Mouse (Mus musculus): ENCODE measurements around the gene Fam83g. TPM values are rescaled to one million over a fixed set of nuclear protein-coding genes. Genes with fewer than 3 reads are reported as not detected.

The Fam83g gene
- polyA plus RNA-seq, 1 experiment, result 33.8 TPM

GRCm38 (mm10) chr11:61685119-61685725, 1.3 kb downstream of the Fam83g start:
- WGBS, result 38% methylated on average over 8 of the region's 8 CpGs
- Histone ChIP-seq H3K27ac (ENCODE audit: insufficient read depth, low read depth, low read length) (peak overlapping the region; percentile 38; the same call in 1 of the 2 replicates), H3K36me3 (ENCODE audit: control insufficient read depth, insufficient read depth, low read length) (peaks cover 5% of the 10 kb centered on the region; the same call in 1 of the 2 replicates), H3K4me1 (ENCODE audit: control insufficient read depth, insufficient read depth, insufficient read length, low read length) (peaks cover 29% of the 10 kb centered on the region), H3K27me3 (ENCODE audit: control insufficient read depth, insufficient read depth, low read length) (no peaks in the 10 kb centered on the region), H3K4me3 (ENCODE audit: low read depth, low read length) (peak overlapping the region; percentile 83)
- TF ChIP-seq POLR2A (IDR thresholded peaks at IDR 0.05; ENCODE audit: low read depth, low read length) (no peak), CTCF (IDR thresholded peaks at IDR 0.05; ENCODE audit: extremely low read depth, insufficient read length, insufficient replicate concordance, low read depth, low read length) (no peak)

DNA sequence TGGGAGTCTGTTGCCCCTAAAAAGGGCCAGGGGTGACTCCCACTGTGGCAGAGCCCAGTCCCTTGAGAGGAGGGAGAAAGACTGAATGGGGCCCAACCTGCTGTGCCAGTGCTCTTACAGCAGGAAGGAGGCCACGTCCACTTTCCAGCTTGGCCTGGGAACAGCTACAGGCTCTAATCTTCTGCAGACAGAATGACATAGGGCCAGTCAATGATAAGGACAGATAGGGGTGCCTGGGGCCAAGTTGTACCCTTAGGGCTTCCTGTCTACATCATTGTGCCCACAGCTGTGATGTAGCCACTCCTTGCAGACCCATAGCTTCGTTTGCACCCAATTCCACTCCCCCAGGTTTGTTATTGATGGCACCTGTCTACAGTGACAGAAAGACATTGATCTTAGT, 2.2 kb downstream of the Fam83g start:
- H3K27ac ChIP-seq (ENCODE audit: insufficient read depth, low read depth, low read length), result 0 out of 2 replicates have a peak overlapping the region, but pooled peaks have one; percentile 7
- 21% methylated on average over 2 of the region's 2 CpGs for WGBS

DNA sequence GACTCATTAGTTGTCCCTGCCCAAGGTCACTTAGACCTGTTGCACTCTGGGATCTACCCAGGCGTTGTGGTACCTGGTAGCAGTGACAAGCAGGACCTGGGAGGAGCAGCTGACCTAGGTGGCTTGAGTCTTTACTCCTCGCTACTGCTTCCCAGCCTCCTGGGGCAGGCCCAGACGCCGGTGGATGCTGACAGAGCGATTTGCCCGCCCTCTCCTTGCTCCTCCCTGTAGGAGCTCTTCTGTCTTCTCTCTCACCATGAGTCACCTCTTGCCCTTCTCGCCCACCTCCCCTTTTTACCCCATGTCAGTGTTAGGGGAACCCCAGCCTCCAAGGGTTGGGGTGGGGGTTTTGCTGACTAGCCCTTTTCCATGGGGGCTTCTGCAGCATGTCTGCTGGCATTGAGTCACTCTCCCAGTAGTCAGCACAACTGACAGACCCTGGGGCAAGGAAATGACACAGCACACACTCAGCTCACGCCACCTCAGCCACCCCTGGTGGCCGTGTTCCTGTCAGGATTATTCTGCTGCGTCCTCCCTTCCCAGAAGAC, 3.1 kb downstream of the Fam83g start:
- Histone ChIP-seq H3K4me3 (ENCODE audit: low read depth, low read length) (peak overlapping the region; percentile 5; the same call in 1 of the 2 replicates), H3K36me3 (ENCODE audit: control insufficient read depth, insufficient read depth, low read length) (peaks cover 10% of the 10 kb centered on the region), H3K4me1 (ENCODE audit: control insufficient read depth, insufficient read depth, insufficient read length, low read length) (peaks cover 29% of the 10 kb centered on the region), H3K27me3 (ENCODE audit: control insufficient read depth, insufficient read depth, low read length) (no peaks in the 10 kb centered on the region), H3K27ac (ENCODE audit: insufficient read depth, low read depth, low read length) (no peak overlapping the region)
- no peak for TF ChIP-seq CTCF (IDR thresholded peaks at IDR 0.05; ENCODE audit: extremely low read depth, insufficient read length, insufficient replicate concordance, low read depth, low read length)
- 57% methylated on average over 10 of the region's 10 CpGs for WGBS

More for the DNA sequence above, 2.2 kb downstream of the Fam83g start:
- peaks cover 7% of the 10 kb centered on the region for H3K36me3 ChIP-seq (ENCODE audit: control insufficient read depth, insufficient read depth, low read length)
- H3K4me3 ChIP-seq (ENCODE audit: low read depth, low read length), result peak overlapping the region; percentile 83
- peaks cover 29% of the 10 kb centered on the region for H3K4me1 ChIP-seq (ENCODE audit: control insufficient read depth, insufficient read depth, insufficient read length, low read length)
- TF ChIP-seq CTCF (IDR thresholded peaks at IDR 0.05; ENCODE audit: extremely low read depth, insufficient read length, insufficient replicate concordance, low read depth, low read length) (no peak), POLR2A (IDR thresholded peaks at IDR 0.05; ENCODE audit: low read depth, low read length) (no peak)
- no peaks in the 10 kb centered on the region for H3K27me3 ChIP-seq (ENCODE audit: control insufficient read depth, insufficient read depth, low read length)

DNA sequence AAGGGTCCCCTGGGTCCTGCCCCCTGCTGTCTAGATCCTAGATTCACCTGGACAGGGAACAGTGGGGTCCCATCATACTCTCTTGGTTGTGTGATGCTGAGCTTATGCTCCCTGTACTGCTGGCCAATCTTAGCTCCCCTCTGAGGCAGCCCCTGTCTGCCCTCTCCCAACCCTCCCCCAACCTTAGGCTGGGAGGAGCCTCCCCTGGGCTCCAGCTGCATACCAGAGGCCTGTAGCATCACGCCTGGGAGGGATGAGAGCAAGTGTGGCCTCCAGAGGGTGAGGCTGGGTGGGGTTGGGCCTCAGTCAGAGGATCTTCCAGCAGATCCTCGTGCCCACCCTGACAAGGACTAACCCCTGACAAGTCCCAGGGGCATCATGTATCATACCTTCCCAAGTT, 3.7 kb downstream of the Fam83g start:
- no peaks in the 10 kb centered on the region for H3K27me3 ChIP-seq (ENCODE audit: control insufficient read depth, insufficient read depth, low read length)
- peaks cover 10% of the 10 kb centered on the region for H3K36me3 ChIP-seq (ENCODE audit: control insufficient read depth, insufficient read depth, low read length)
- 0 out of 2 replicates have a peak overlapping the region, but pooled peaks have one; percentile 5 for H3K4me3 ChIP-seq (ENCODE audit: low read depth, low read length)
- H3K27ac ChIP-seq (ENCODE audit: insufficient read depth, low read depth, low read length), result no peak overlapping the region
- 77% methylated on average over 2 of the region's 2 CpGs for WGBS
- TF ChIP-seq CTCF (IDR thresholded peaks at IDR 0.05; ENCODE audit: extremely low read depth, insufficient read length, insufficient replicate concordance, low read depth, low read length) (no peak), POLR2A (IDR thresholded peaks at IDR 0.05; ENCODE audit: low read depth, low read length) (no peak)
- peaks cover 29% of the 10 kb centered on the region for H3K4me1 ChIP-seq (ENCODE audit: control insufficient read depth, insufficient read depth, insufficient read length, low read length)

GRCm38 (mm10) chr11:61692996-61693395, 9.1 kb downstream of the Fam83g start:
- 91% methylated on average over 5 of the region's 5 CpGs for WGBS
- no peak for TF ChIP-seq POLR2A (IDR thresholded peaks at IDR 0.05; ENCODE audit: low read depth, low read length)
- no peak for TF ChIP-seq CTCF (IDR thresholded peaks at IDR 0.05; ENCODE audit: extremely low read depth, insufficient read length, insufficient replicate concordance, low read depth, low read length)

GRCm38 (mm10) chr11:61698852-61699251, 15.0 kb downstream of the Fam83g start:
- Histone ChIP-seq H3K27me3 (ENCODE audit: control insufficient read depth, insufficient read depth, low read length) (no peaks in the 10 kb centered on the region), H3K36me3 (ENCODE audit: control insufficient read depth, insufficient read depth, low read length) (peaks cover 60% of the 10 kb centered on the region), H3K4me3 (ENCODE audit: low read depth, low read length) (no peak overlapping the region), H3K27ac (ENCODE audit: insufficient read depth, low read depth, low read length) (peak overlapping the region; percentile 98), H3K4me1 (ENCODE audit: control insufficient read depth, insufficient read depth, insufficient read length, low read length) (peaks cover 43% of the 10 kb centered on the region)
- TF ChIP-seq POLR2A (IDR thresholded peaks at IDR 0.05; ENCODE audit: low read depth, low read length) (no peak), CTCF (IDR thresholded peaks at IDR 0.05; ENCODE audit: extremely low read depth, insufficient read length, insufficient replicate concordance, low read depth, low read length) (no peak)

More at GRCm38 (mm10) chr11:61692996-61693395, 9.1 kb downstream of the Fam83g start:
- peaks cover 28% of the 10 kb centered on the region for H3K4me1 ChIP-seq (ENCODE audit: control insufficient read depth, insufficient read depth, insufficient read length, low read length)
- H3K4me3 ChIP-seq (ENCODE audit: low read depth, low read length), result no peak overlapping the region
- H3K27me3 ChIP-seq (ENCODE audit: control insufficient read depth, insufficient read depth, low read length), result no peaks in the 10 kb centered on the region
- H3K27ac ChIP-seq (ENCODE audit: insufficient read depth, low read depth, low read length), result no peak overlapping the region
- H3K36me3 ChIP-seq (ENCODE audit: control insufficient read depth, insufficient read depth, low read length), result peaks cover 36% of the 10 kb centered on the region

- H3K4me1 ChIP-seq (ENCODE audit: control insufficient read depth, insufficient read depth, insufficient read length, low read length), result peaks cover 37% of the 10 kb centered on the region
- no peaks in the 10 kb centered on the region for H3K27me3 ChIP-seq (ENCODE audit: control insufficient read depth, insufficient read depth, low read length)
- H3K27ac ChIP-seq (ENCODE audit: insufficient read depth, low read depth, low read length), result peak overlapping the region; percentile 98
- no peak overlapping the region for H3K4me3 ChIP-seq (ENCODE audit: low read depth, low read length)
- 35% methylated on average over 5 of the region's 5 CpGs for WGBS
- TF ChIP-seq POLR2A (IDR thresholded peaks at IDR 0.05; ENCODE audit: low read depth, low read length) (no peak), CTCF (IDR thresholded peaks at IDR 0.05; ENCODE audit: extremely low read depth, insufficient read length, insufficient replicate concordance, low read depth, low read length) (no peak)
- H3K36me3 ChIP-seq (ENCODE audit: control insufficient read depth, insufficient read depth, low read length), result peaks cover 61% of the 10 kb centered on the region
Measured at GRCm38 (mm10) chr11:61699460-61699859, 15.6 kb downstream of the Fam83g start.

Data from small intestine, adult 2 months (tissue).